Mouse (Mus musculus) T-helper 17 cell (primary cell): ENCODE results near the gene Spef1.

Experiments used
- in situ Hi-C, 2 experiments: fragments of 300-600 bp; cut with MboI, MseI; formaldehyde crosslinking; loops; 1 replicate in 1 of 2; 2 replicates in 1 of 2; pipeline ENCODE4 v1.15.1; 2025; ENCODE audit warnings: high pct_unique_total_duplicates in 2 of 2

The Spef1 gene

DNA sequence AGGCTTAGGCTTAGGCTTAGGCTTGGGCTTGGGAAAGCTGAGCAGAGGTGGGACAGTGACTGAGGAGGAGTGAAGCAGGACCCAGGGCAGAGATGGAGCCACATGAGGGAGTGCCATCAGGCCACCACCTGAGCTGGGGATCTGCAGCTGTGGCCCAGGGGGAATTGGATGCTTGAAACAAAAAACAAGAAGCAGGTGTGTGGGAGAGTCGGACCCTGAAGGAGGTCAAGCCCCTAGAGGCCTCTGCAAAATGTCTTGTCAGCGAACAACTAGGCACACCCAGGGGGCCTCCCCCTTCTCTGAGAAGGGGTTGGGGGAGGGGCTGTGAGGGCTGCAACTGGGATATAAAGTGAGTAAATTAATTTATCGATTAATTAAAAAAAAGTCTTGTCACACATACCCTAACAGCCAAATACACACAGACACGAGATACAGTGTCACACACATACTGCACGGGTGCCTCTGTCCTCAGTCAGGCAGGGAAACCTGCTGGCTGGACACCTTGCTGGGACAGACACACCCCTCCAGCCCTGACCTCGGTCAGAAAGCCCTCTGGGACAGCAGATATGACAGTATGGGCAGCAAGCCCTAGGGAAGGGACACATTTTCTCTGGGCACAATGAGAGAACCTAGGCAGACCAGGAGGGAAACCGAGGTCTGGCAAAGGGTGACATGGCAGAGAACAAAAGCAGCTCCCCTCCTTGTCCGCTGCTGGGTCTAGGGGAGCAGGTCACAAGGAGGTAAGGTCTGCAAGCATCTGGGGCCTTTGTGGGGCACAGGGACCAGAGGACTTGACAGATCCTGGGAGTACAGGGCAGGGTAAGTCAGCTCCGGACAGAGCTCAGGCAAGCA lies 60.9 kb downstream of the Spef1 start:
- in situ Hi-C loops: no loop called here

DNA sequence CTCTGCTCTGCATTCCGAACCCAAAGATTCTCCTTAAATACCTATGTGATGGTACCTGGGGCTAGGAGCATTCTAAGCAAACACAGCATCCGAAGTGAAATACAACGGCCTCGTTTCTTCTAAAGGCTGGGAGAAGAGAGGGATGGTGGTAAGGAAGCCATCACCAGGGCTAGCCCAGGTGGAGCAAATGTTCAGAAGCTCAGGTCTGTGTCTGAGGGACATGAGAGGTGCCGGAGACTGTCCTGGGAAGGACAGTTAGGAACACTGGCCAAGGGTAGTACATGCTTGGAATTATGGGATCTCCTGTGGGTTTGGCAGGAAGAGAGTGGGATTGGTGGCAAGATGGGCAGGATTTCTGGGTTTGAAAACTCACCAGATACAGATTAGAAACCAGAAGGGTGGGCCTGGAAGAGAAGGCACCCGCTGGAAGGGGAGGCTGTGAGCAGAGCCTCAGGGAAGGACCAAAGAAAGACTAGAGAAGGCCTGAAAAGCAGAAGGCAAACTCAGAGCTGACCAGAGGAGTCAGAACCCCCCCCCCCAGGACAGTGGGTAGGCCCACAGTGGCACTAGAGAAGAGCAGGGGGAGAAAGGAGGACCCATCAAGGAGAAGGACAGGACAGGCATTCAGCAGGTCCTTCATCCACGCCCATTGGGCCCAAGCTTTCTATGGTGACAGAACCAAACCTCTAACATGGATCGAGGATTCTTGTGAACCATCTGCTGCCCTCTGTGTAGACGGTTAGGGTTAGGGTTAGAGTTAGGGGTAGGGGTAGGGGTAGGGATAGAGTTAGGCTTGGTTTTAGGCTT lies 61.7 kb downstream of the Spef1 start:
- in situ Hi-C loops: no loop called here

GRCm38 (mm10) chr2:131124166-131124565 lies 62.9 kb downstream of the Spef1 start:
- in situ Hi-C loops: loop anchor here in 1 of 2 experiments (25.0 kb wide), 1 partner anchor 1663 kb away; the partner anchor contains the start of gene Chgb
